ENCODE assay signal across 16 mouse cellular contexts in genomic region chr7:74371656-74372055, GRCm38 (mm10).
A peak's percentile ranks its signal among the peaks of the same experiment; 100 is the strongest.
DNase-seq lines count a peak whose midpoint lies in the region; ATAC-seq and TF ChIP-seq lines count a peak whose summit lies in the region.
"Had no signal": no experiment of that assay in that cellular context is flagged by ENCODE, and none has a peak within 500 bp of the region (broad histone marks: within the 10 kb centered on the region; RNA-seq: fewer than 3 reads in every experiment).

No protein-coding gene starts in this region.

- 0 out of 2 replicates have a peak overlapping the region, but pooled peaks have one; percentile 52 for H3K27ac ChIP-seq in heart, embryonic 10.5 days
- H3K27ac ChIP-seq in kidney, embryonic 16.5 days (ENCODE audit: low read length): peak overlapping the region; percentile 68
- no peak overlapping the region for H3K27ac ChIP-seq in midbrain, embryonic 16.5 days (ENCODE audit: low read length)
- no peak overlapping the region; the same call in 1 of the 2 replicates for H3K27ac ChIP-seq in midbrain, postnatal 0 days (ENCODE audit: low read depth, low read length)
- H3K27ac ChIP-seq: embryonic facial prominence, embryonic 15.5 days; hindbrain, embryonic 10.5 days; limb, embryonic 15.5 days; liver, embryonic 14.5 days; stomach, postnatal 0 days had no signal

- DNase-seq in heart, embryonic 10.5 days (ENCODE audit: low spot score): no peak
- no peak for DNase-seq in heart, postnatal 25 days (ENCODE audit: low spot score)
- no peak for DNase-seq in kidney, postnatal 10 days
- no peak for DNase-seq in midbrain, postnatal 0 days (ENCODE audit: low spot score)
- peak; percentile 12 for DNase-seq in yolk sac, embryonic 10.5 days (ENCODE audit: low spot score)
- no peak for DNase-seq in thymus, postnatal 14 days
- DNase-seq: thymus, adult 2 months had no signal

- H3K9ac ChIP-seq in kidney, embryonic 16.5 days (replicated peaks; ENCODE audit: low read length): no peak overlapping the region; the same call in 1 of the 2 replicates
- 0 out of 2 replicates have a peak overlapping the region, but pooled peaks have one; percentile 17 for H3K9ac ChIP-seq in midbrain, embryonic 16.5 days (ENCODE audit: low read depth, low read length)
- no peak overlapping the region for H3K9ac ChIP-seq in midbrain, postnatal 0 days (replicated peaks; ENCODE audit: low read length, poor library complexity, severe bottlenecking)
- H3K9ac ChIP-seq: embryonic facial prominence, embryonic 15.5 days; limb, embryonic 15.5 days; liver, embryonic 14.5 days; lung, embryonic 14.5 days had no signal

- H3K9me3 ChIP-seq in heart, embryonic 10.5 days: no peaks in the 10 kb centered on the region
- H3K9me3 ChIP-seq in kidney, embryonic 16.5 days (ENCODE audit: low read length): no peaks in the 10 kb centered on the region
- no peaks in the 10 kb centered on the region for H3K9me3 ChIP-seq in midbrain, embryonic 16.5 days (replicated peaks; ENCODE audit: control insufficient read depth, low read length, poor library complexity, severe bottlenecking)
- no peaks in the 10 kb centered on the region for H3K9me3 ChIP-seq in midbrain, postnatal 0 days (ENCODE audit: low read length)
- H3K9me3 ChIP-seq: embryonic facial prominence, embryonic 15.5 days; hindbrain, embryonic 10.5 days; limb, embryonic 15.5 days had no signal

- no peak for TF ChIP-seq CTCF in midbrain, postnatal 0 days (IDR thresholded peaks at IDR 0.05)

- H3K36me3 ChIP-seq in heart, embryonic 10.5 days: no peaks in the 10 kb centered on the region
- no peaks in the 10 kb centered on the region for H3K36me3 ChIP-seq in kidney, embryonic 16.5 days (ENCODE audit: insufficient read depth, low read length)
- no peaks in the 10 kb centered on the region for H3K36me3 ChIP-seq in midbrain, embryonic 16.5 days (ENCODE audit: control insufficient read depth, insufficient read depth, low read length)
- no peaks in the 10 kb centered on the region for H3K36me3 ChIP-seq in midbrain, postnatal 0 days (ENCODE audit: insufficient read depth, low read length)
- H3K36me3 ChIP-seq: embryonic facial prominence, embryonic 15.5 days; hindbrain, embryonic 10.5 days; limb, embryonic 15.5 days had no signal

- peak; percentile 7; the same call in 1 of the 2 replicates for ATAC-seq in kidney, embryonic 16.5 days (ENCODE audit: low FRiP score, low TSS enrichment)
- ATAC-seq in midbrain, embryonic 16.5 days: no peak
- no peak for ATAC-seq in midbrain, postnatal 0 days (ENCODE audit: low FRiP score)

- H3K27me3 ChIP-seq in heart, embryonic 10.5 days (ENCODE audit: insufficient read depth, poor library complexity, severe bottlenecking): 0 out of 2 replicates have a peak, but pooled peaks cover 3% of the 10 kb centered on the region
- no peaks in the 10 kb centered on the region for H3K27me3 ChIP-seq in kidney, embryonic 16.5 days (ENCODE audit: insufficient read depth, low read length)
- no peaks in the 10 kb centered on the region for H3K27me3 ChIP-seq in midbrain, embryonic 16.5 days (ENCODE audit: control insufficient read depth, insufficient read depth, low read depth, low read length)
- no peaks in the 10 kb centered on the region for H3K27me3 ChIP-seq in midbrain, postnatal 0 days (ENCODE audit: insufficient read depth, low read length)

- intact Hi-C loops in heart, postnatal 25 days (cut with DNase I): loop anchor here (1.0 to 10.0 kb wide), 5 partner anchors 333 to 993 kb away; no protein-coding TSS in a partner anchor

- no peak overlapping the region for H3K4me2 ChIP-seq in kidney, embryonic 16.5 days (replicated peaks; ENCODE audit: low read depth, low read length)
- no peak overlapping the region for H3K4me2 ChIP-seq in midbrain, embryonic 16.5 days (ENCODE audit: low read length)
- no peak overlapping the region for H3K4me2 ChIP-seq in midbrain, postnatal 0 days (ENCODE audit: low read depth, low read length, poor library complexity, severe bottlenecking)
- H3K4me2 ChIP-seq: embryonic facial prominence, embryonic 15.5 days; heart, embryonic 11.5 days; limb, embryonic 15.5 days; lung, embryonic 14.5 days had no signal

- WGBS in heart, embryonic 10.5 days: 24% methylated on average over 2 of the region's 2 CpGs
- 14% methylated on average over 2 of the region's 2 CpGs for WGBS in kidney, embryonic 16.5 days
- WGBS in midbrain, embryonic 16.5 days: 32% methylated on average over 2 of the region's 2 CpGs
- 26% methylated on average over 2 of the region's 2 CpGs for WGBS in midbrain, postnatal 0 days

- no peak overlapping the region for H3K4me3 ChIP-seq in heart, embryonic 10.5 days
- H3K4me3 ChIP-seq in kidney, embryonic 16.5 days (ENCODE audit: low read length): no peak overlapping the region
- H3K4me3 ChIP-seq in midbrain, embryonic 16.5 days (ENCODE audit: low read depth, low read length): no peak overlapping the region
- no peak overlapping the region for H3K4me3 ChIP-seq in midbrain, postnatal 0 days (ENCODE audit: low read depth, low read length)
- H3K4me3 ChIP-seq: embryonic facial prominence, embryonic 15.5 days; hindbrain, embryonic 10.5 days; limb, embryonic 15.5 days had no signal

- peaks cover 26% of the 10 kb centered on the region for H3K4me1 ChIP-seq in heart, embryonic 10.5 days
- H3K4me1 ChIP-seq in kidney, embryonic 16.5 days (ENCODE audit: insufficient read depth, low read length): peaks cover 34% of the 10 kb centered on the region
- H3K4me1 ChIP-seq in midbrain, embryonic 16.5 days (ENCODE audit: control insufficient read depth, insufficient read depth, low read length): peaks cover 15% of the 10 kb centered on the region
- peaks cover 6% of the 10 kb centered on the region; the same call in 1 of the 2 replicates for H3K4me1 ChIP-seq in midbrain, postnatal 0 days (ENCODE audit: insufficient read depth, low read length)

Comparison
In these comparisons a context has a peak if more than half of its experiments do, and no peak if none do; other contexts are left out.
1. H3K27ac ChIP-seq: peak in heart, embryonic 10.5 days (single experiment) and kidney, embryonic 16.5 days (single experiment); none in midbrain, embryonic 16.5 days (single experiment) and midbrain, postnatal 0 days (single experiment).